Mouse (Mus musculus): ENCODE data around the gene Epn3.

Gene Epn3

GRCm38 (mm10) chr11:94499661-94500152, at the start of gene Epn3:
Gene Epn3 (minus strand): TSS chr11:94499974.
- no peak for DNase-seq (ENCODE audit: low read depth, low spot score)

GRCm38 (mm10) chr11:94548888-94549690, 49.3 kb upstream of the Epn3 start, which contains the start of gene Rsad1:
Gene Rsad1 (minus strand): TSS chr11:94549255.
- peak; percentile 96 for DNase-seq (ENCODE audit: low read depth, low spot score)

- peak; percentile 54 for DNase-seq (ENCODE audit: low read depth, low spot score)
These were observed 48.4 kb upstream of the Epn3 start for GRCm38 (mm10) chr11:94548041-94548784.

- DNase-seq (ENCODE audit: low read depth, low spot score), result no peak
These were observed 47.5 kb upstream of the Epn3 start for GRCm38 (mm10) chr11:94547271-94547670.

- no peak for DNase-seq (ENCODE audit: low read depth, low spot score)
These were observed 46.6 kb upstream of the Epn3 start for GRCm38 (mm10) chr11:94546381-94546780.

GRCm38 (mm10) chr11:94544422-94544821, 44.6 kb upstream of the Epn3 start:
- no peak for DNase-seq (ENCODE audit: low read depth, low spot score)

- DNase-seq (ENCODE audit: low read depth, low spot score), result peak; percentile 58
These were observed 44.2 kb upstream of the Epn3 start for GRCm38 (mm10) chr11:94543932-94544331.

- no peak for DNase-seq (ENCODE audit: low read depth, low spot score)
These were observed 43.6 kb upstream of the Epn3 start for GRCm38 (mm10) chr11:94543344-94543743.

GRCm38 (mm10) chr11:94542400-94542799, 42.6 kb upstream of the Epn3 start:
- DNase-seq (ENCODE audit: low read depth, low spot score), result no peak

GRCm38 (mm10) chr11:94539761-94540160, 40.0 kb upstream of the Epn3 start:
- DNase-seq (ENCODE audit: low read depth, low spot score), result no peak

GRCm38 (mm10) chr11:94538733-94539292, 39.0 kb upstream of the Epn3 start:
- DNase-seq (ENCODE audit: low read depth, low spot score), result no peak

GRCm38 (mm10) chr11:94533171-94533570, 33.4 kb upstream of the Epn3 start:
- no peak for DNase-seq (ENCODE audit: low read depth, low spot score)

GRCm38 (mm10) chr11:94528879-94529278, 29.1 kb upstream of the Epn3 start:
- no peak for DNase-seq (ENCODE audit: low read depth, low spot score)

GRCm38 (mm10) chr11:94526171-94526879, 26.6 kb upstream of the Epn3 start:
- DNase-seq (ENCODE audit: low read depth, low spot score), result no peak

- DNase-seq (ENCODE audit: low read depth, low spot score), result peak; percentile 34
These were observed 21.6 kb upstream of the Epn3 start, which contains the start of gene Mycbpap for GRCm38 (mm10) chr11:94521219-94521843. Gene Mycbpap (minus strand): TSS chr11:94521742.

- no peak for DNase-seq (ENCODE audit: low read depth, low spot score)
These were observed 13.7 kb upstream of the Epn3 start for GRCm38 (mm10) chr11:94513452-94513851.

GRCm38 (mm10) chr11:94508976-94509375, 9.2 kb upstream of the Epn3 start:
- no peak for DNase-seq (ENCODE audit: low read depth, low spot score)

GRCm38 (mm10) chr11:94501482-94501881, 1.7 kb upstream of the Epn3 start:
- no peak for DNase-seq (ENCODE audit: low read depth, low spot score)

GRCm38 (mm10) chr11:94500362-94500761, 588 bp upstream of the Epn3 start:
- no peak for DNase-seq (ENCODE audit: low read depth, low spot score)

- DNase-seq (ENCODE audit: low read depth, low spot score), result no peak
These were observed 739 bp downstream of the Epn3 start for GRCm38 (mm10) chr11:94499035-94499434.

Data from CD4-positive, CD25-positive, alpha-beta regulatory T cell, adult 2 months (primary cell).